Mouse (Mus musculus) heart, postnatal 0 days (tissue): ENCODE measurements around the gene Egfl7.

Source experiments
- CTCF ChIP-seq: IDR thresholded peaks from 2 replicates; pipeline ENCODE4 v1.5.1; 2016; ENCODE audit warnings: antibody characterized with exemption, control low read depth, low read depth
- EP300 ChIP-seq: IDR thresholded peaks from 2 replicates; pipeline ENCODE4 v1.6.1; 2016; ENCODE audit warnings: antibody characterized with exemption, low read depth

DNA sequence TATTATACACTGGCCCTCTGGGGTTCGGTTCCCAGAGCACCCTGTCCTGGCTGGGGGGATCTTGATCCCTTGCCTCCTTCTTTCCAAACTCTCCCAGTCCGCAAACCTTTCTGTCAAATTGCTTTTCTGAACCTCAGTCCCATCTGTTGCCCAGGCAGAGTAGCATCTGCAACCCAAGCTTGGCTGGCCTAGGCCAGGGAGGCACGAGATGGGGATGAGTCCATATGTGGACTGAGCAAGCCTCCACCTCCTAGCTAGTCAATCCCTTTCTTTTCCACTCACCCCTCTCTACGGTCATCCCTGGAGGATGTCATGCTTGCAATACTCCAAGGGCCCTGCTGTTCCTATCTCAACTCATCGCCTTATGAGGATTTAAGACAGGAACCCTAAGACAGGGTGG is 22.8 kb downstream of the Egfl7 start:
- TF ChIP-seq CTCF, result no peak
- no peak for TF ChIP-seq EP300
